Mouse (Mus musculus): ENCODE data around the gene Znrf1. TPM values are rescaled to one million over a fixed set of nuclear protein-coding genes. Genes with fewer than 3 reads are reported as not detected.

Znrf1 gene
- total RNA-seq, 1 experiment: 38.4 TPM

GRCm38 (mm10) chr8:111580306-111580705 is 44.4 kb downstream of the Znrf1 start:
- H3K4me3 ChIP-seq (ENCODE audit: insufficient read depth in 1 of 2, low read depth in 1 of 2, low read length in 2 of 2, poor library complexity in 1 of 2, severe bottlenecking in 1 of 2): no peak overlapping the region
- in situ Hi-C loops (cut with MboI; ENCODE audit: low sequenced_read_pairs in 2 of 2, unreplicated experiment in 2 of 2): no loop called here
- DNase-seq (ENCODE audit: low read depth, low spot score): no peak
- H3K9ac ChIP-seq (ENCODE audit: insufficient read depth, low read depth, low read length, poor library complexity, severe bottlenecking): no peak overlapping the region
- no peak overlapping the region for H3K27ac ChIP-seq (ENCODE audit: insufficient read depth, low read depth, low read length, poor library complexity, severe bottlenecking)
- H3K4me1 ChIP-seq (ENCODE audit: control insufficient read depth in 2 of 2, insufficient read depth in 2 of 2, low read length in 2 of 2, poor library complexity in 1 of 2): no peaks in the 10 kb centered on the region
- TF ChIP-seq ZC3H11A (IDR thresholded peaks at IDR 0.05; ENCODE audit: borderline replicate concordance, low read depth, low read length): no peak
- no peak for TF ChIP-seq HCFC1 (IDR thresholded peaks at IDR 0.05; ENCODE audit: borderline replicate concordance, insufficient read depth, low read length)
- TF ChIP-seq CHD2 (IDR thresholded peaks at IDR 0.05; ENCODE audit: low read depth, low read length): no peak
- TF ChIP-seq MAFK (IDR thresholded peaks at IDR 0.05; ENCODE audit: insufficient read depth, low read depth, low read length): no peak
- TF ChIP-seq ZNF384 (IDR thresholded peaks at IDR 0.05; ENCODE audit: low read depth, low read length): no peak
- H3K36me3 ChIP-seq (ENCODE audit: control insufficient read depth, insufficient read depth, low read length, poor library complexity, severe bottlenecking): no peaks in the 10 kb centered on the region
- H3K9me3 ChIP-seq (ENCODE audit: control insufficient read depth, insufficient read depth, low read depth, low read length): no peaks in the 10 kb centered on the region

- no peak overlapping the region for H3K4me3 ChIP-seq (ENCODE audit: insufficient read depth in 1 of 2, low read depth in 1 of 2, low read length in 2 of 2, poor library complexity in 1 of 2, severe bottlenecking in 1 of 2)
- no peak for DNase-seq (ENCODE audit: low read depth, low spot score)
- H3K9me3 ChIP-seq (ENCODE audit: control insufficient read depth, insufficient read depth, low read depth, low read length): no peaks in the 10 kb centered on the region
- in situ Hi-C loops (cut with MboI; ENCODE audit: low sequenced_read_pairs in 2 of 2, unreplicated experiment in 2 of 2): no loop called here
- no peaks in the 10 kb centered on the region for H3K4me1 ChIP-seq (ENCODE audit: control insufficient read depth in 2 of 2, insufficient read depth in 2 of 2, low read length in 2 of 2, poor library complexity in 1 of 2)
- TF ChIP-seq CHD2 (IDR thresholded peaks at IDR 0.05; ENCODE audit: low read depth, low read length) (no peak), HCFC1 (IDR thresholded peaks at IDR 0.05; ENCODE audit: borderline replicate concordance, insufficient read depth, low read length) (no peak), MAFK (IDR thresholded peaks at IDR 0.05; ENCODE audit: insufficient read depth, low read depth, low read length) (no peak), ZC3H11A (IDR thresholded peaks at IDR 0.05; ENCODE audit: borderline replicate concordance, low read depth, low read length) (no peak), ZNF384 (IDR thresholded peaks at IDR 0.05; ENCODE audit: low read depth, low read length) (no peak)
- no peak overlapping the region for H3K9ac ChIP-seq (ENCODE audit: insufficient read depth, low read depth, low read length, poor library complexity, severe bottlenecking)
- H3K36me3 ChIP-seq (ENCODE audit: control insufficient read depth, insufficient read depth, low read length, poor library complexity, severe bottlenecking): no peaks in the 10 kb centered on the region
- no peak overlapping the region for H3K27ac ChIP-seq (ENCODE audit: insufficient read depth, low read depth, low read length, poor library complexity, severe bottlenecking)
These were observed 46.5 kb downstream of the Znrf1 start for GRCm38 (mm10) chr8:111582386-111582785.

GRCm38 (mm10) chr8:111584946-111585345 is 49.0 kb downstream of the Znrf1 start:
- no peak for DNase-seq (ENCODE audit: low read depth, low spot score)
- in situ Hi-C loops (cut with MboI; ENCODE audit: low sequenced_read_pairs in 2 of 2, unreplicated experiment in 2 of 2): no loop called here
- Histone ChIP-seq H3K4me3 (ENCODE audit: insufficient read depth in 1 of 2, low read depth in 1 of 2, low read length in 2 of 2, poor library complexity in 1 of 2, severe bottlenecking in 1 of 2) (no peak overlapping the region), H3K4me1 (ENCODE audit: control insufficient read depth in 2 of 2, insufficient read depth in 2 of 2, low read length in 2 of 2, poor library complexity in 1 of 2) (peaks cover 0 to 3% of the 10 kb centered on the region in 2 experiments; a peak in 1 of 4 replicates), H3K36me3 (ENCODE audit: control insufficient read depth, insufficient read depth, low read length, poor library complexity, severe bottlenecking) (no peaks in the 10 kb centered on the region), H3K9me3 (ENCODE audit: control insufficient read depth, insufficient read depth, low read depth, low read length) (no peaks in the 10 kb centered on the region), H3K27ac (ENCODE audit: insufficient read depth, low read depth, low read length, poor library complexity, severe bottlenecking) (no peak overlapping the region), H3K9ac (ENCODE audit: insufficient read depth, low read depth, low read length, poor library complexity, severe bottlenecking) (no peak overlapping the region)
- no peak for TF ChIP-seq ZC3H11A (IDR thresholded peaks at IDR 0.05; ENCODE audit: borderline replicate concordance, low read depth, low read length)
- TF ChIP-seq HCFC1 (IDR thresholded peaks at IDR 0.05; ENCODE audit: borderline replicate concordance, insufficient read depth, low read length): no peak

- Histone ChIP-seq H3K9me3 (ENCODE audit: control insufficient read depth, insufficient read depth, low read depth, low read length) (no peaks in the 10 kb centered on the region), H3K9ac (ENCODE audit: insufficient read depth, low read depth, low read length, poor library complexity, severe bottlenecking) (no peak overlapping the region), H3K4me1 (ENCODE audit: control insufficient read depth in 2 of 2, insufficient read depth in 2 of 2, low read length in 2 of 2, poor library complexity in 1 of 2) (peaks cover under 1 to 10% of the 10 kb centered on the region in 2 experiments), H3K4me3 (ENCODE audit: insufficient read depth in 1 of 2, low read depth in 1 of 2, low read length in 2 of 2, poor library complexity in 1 of 2, severe bottlenecking in 1 of 2) (no peak overlapping the region), H3K36me3 (ENCODE audit: control insufficient read depth, insufficient read depth, low read length, poor library complexity, severe bottlenecking) (no peaks in the 10 kb centered on the region), H3K27ac (ENCODE audit: insufficient read depth, low read depth, low read length, poor library complexity, severe bottlenecking) (no peak overlapping the region)
- TF ChIP-seq ZNF384 (IDR thresholded peaks at IDR 0.05; ENCODE audit: low read depth, low read length) (no peak), MAFK (IDR thresholded peaks at IDR 0.05; ENCODE audit: insufficient read depth, low read depth, low read length) (no peak), ZC3H11A (IDR thresholded peaks at IDR 0.05; ENCODE audit: borderline replicate concordance, low read depth, low read length) (no peak), CHD2 (IDR thresholded peaks at IDR 0.05; ENCODE audit: low read depth, low read length) (no peak), HCFC1 (IDR thresholded peaks at IDR 0.05; ENCODE audit: borderline replicate concordance, insufficient read depth, low read length) (no peak)
- DNase-seq (ENCODE audit: low read depth, low spot score): no peak
- in situ Hi-C loops (cut with MboI; ENCODE audit: low sequenced_read_pairs in 2 of 2, unreplicated experiment in 2 of 2): no loop called here
These were observed 51.7 kb downstream of the Znrf1 start for GRCm38 (mm10) chr8:111587545-111588094.

- Histone ChIP-seq H3K4me3 (ENCODE audit: insufficient read depth in 1 of 2, low read depth in 1 of 2, low read length in 2 of 2, poor library complexity in 1 of 2, severe bottlenecking in 1 of 2) (no peak overlapping the region), H3K27ac (ENCODE audit: insufficient read depth, low read depth, low read length, poor library complexity, severe bottlenecking) (no peak overlapping the region), H3K36me3 (ENCODE audit: control insufficient read depth, insufficient read depth, low read length, poor library complexity, severe bottlenecking) (no peaks in the 10 kb centered on the region), H3K9ac (ENCODE audit: insufficient read depth, low read depth, low read length, poor library complexity, severe bottlenecking) (no peak overlapping the region), H3K4me1 (ENCODE audit: control insufficient read depth in 2 of 2, insufficient read depth in 2 of 2, low read length in 2 of 2, poor library complexity in 1 of 2) (peaks cover 5 to 14% of the 10 kb centered on the region in 2 experiments), H3K9me3 (ENCODE audit: control insufficient read depth, insufficient read depth, low read depth, low read length) (no peaks in the 10 kb centered on the region)
- TF ChIP-seq CHD2 (IDR thresholded peaks at IDR 0.05; ENCODE audit: low read depth, low read length): no peak
- no peak for TF ChIP-seq ZNF384 (IDR thresholded peaks at IDR 0.05; ENCODE audit: low read depth, low read length)
- TF ChIP-seq ZC3H11A (IDR thresholded peaks at IDR 0.05; ENCODE audit: borderline replicate concordance, low read depth, low read length): no peak
- in situ Hi-C loops (cut with MboI; ENCODE audit: low sequenced_read_pairs in 2 of 2, unreplicated experiment in 2 of 2): no loop called here
- DNase-seq (ENCODE audit: low read depth, low spot score): peak; percentile 38
These were observed 52.4 kb downstream of the Znrf1 start for GRCm38 (mm10) chr8:111588336-111588735.
